15 mouse cellular contexts compared by ENCODE assay signal in genomic region chr8:60949859-60950258, GRCm38 (mm10). TPM values are rescaled to one million over a fixed set of nuclear protein-coding genes. Genes with fewer than 3 reads are reported as not detected.
DNase-seq lines count a peak whose midpoint lies in the region; ATAC-seq lines count a peak whose summit lies in the region.
"Had no signal": no experiment of that assay in that cellular context is flagged by ENCODE, and none has a peak within 500 bp of the region (broad histone marks: within the 10 kb centered on the region; RNA-seq: fewer than 3 reads in every experiment).

No protein-coding gene starts in this region.

- no peak overlapping the region for H3K9ac ChIP-seq in intestine, embryonic 16.5 days (ENCODE audit: low read depth, low read length)
- H3K9ac ChIP-seq in intestine, embryonic 15.5 days, result no peak overlapping the region
- H3K9ac ChIP-seq in heart, embryonic 16.5 days (ENCODE audit: low read length), result 0 out of 2 replicates have a peak overlapping the region, but pooled peaks have one; percentile 30
- H3K9ac ChIP-seq: forebrain, embryonic 12.5 days; limb, embryonic 13.5 days had no signal

- H3K4me3 ChIP-seq in intestine, embryonic 16.5 days (ENCODE audit: low read length), result no peak overlapping the region
- H3K4me3 ChIP-seq in intestine, embryonic 15.5 days (replicated peaks), result no peak overlapping the region
- H3K4me3 ChIP-seq in heart, embryonic 16.5 days (ENCODE audit: low read length), result no peak overlapping the region
- H3K4me3 ChIP-seq: forebrain, embryonic 12.5 days; limb, embryonic 13.5 days had no signal

- no peaks in the 10 kb centered on the region for H3K36me3 ChIP-seq in intestine, embryonic 16.5 days (ENCODE audit: control insufficient read depth, insufficient read depth, low read length)
- no peaks in the 10 kb centered on the region for H3K36me3 ChIP-seq in intestine, embryonic 15.5 days
- H3K36me3 ChIP-seq in heart, embryonic 16.5 days (ENCODE audit: control insufficient read depth, insufficient read depth), result no peaks in the 10 kb centered on the region
- H3K36me3 ChIP-seq: forebrain, embryonic 12.5 days; limb, embryonic 13.5 days had no signal

- DNase-seq in frontal cortex, postnatal 25 days (ENCODE audit: low spot score in 2 of 2), result no peak
- DNase-seq in left cerebral cortex, adult 11 months (ENCODE audit: low spot score), result no peak
- no peak for DNase-seq in right cerebral cortex, postnatal 4 days
- DNase-seq: adrenal gland, postnatal 25 days; cerebellum, postnatal 25 days; kidney, adult 8-10 months; lung, postnatal 4 days; midbrain, embryonic 14.5 days had no signal

- no peaks in the 10 kb centered on the region for H3K9me3 ChIP-seq in intestine, embryonic 16.5 days (ENCODE audit: control insufficient read depth, low read length)
- H3K9me3 ChIP-seq in intestine, embryonic 15.5 days, result no peaks in the 10 kb centered on the region
- no peaks in the 10 kb centered on the region for H3K9me3 ChIP-seq in heart, embryonic 16.5 days (replicated peaks; ENCODE audit: control insufficient read depth, low read length)
- H3K9me3 ChIP-seq: forebrain, embryonic 12.5 days; limb, embryonic 13.5 days had no signal

- H3K4me2 ChIP-seq in intestine, embryonic 16.5 days (ENCODE audit: low read depth, low read length), result no peak overlapping the region
- H3K4me2 ChIP-seq in intestine, embryonic 15.5 days (replicated peaks), result no peak overlapping the region
- peak overlapping the region; percentile 46; the same call in 1 of the 2 replicates for H3K4me2 ChIP-seq in heart, embryonic 16.5 days (ENCODE audit: low read depth, low read length)
- H3K4me2 ChIP-seq: forebrain, embryonic 12.5 days; limb, embryonic 13.5 days had no signal

- no peaks in the 10 kb centered on the region for H3K27me3 ChIP-seq in intestine, embryonic 16.5 days (replicated peaks; ENCODE audit: control insufficient read depth, insufficient read depth, low read length)
- H3K27me3 ChIP-seq in intestine, embryonic 15.5 days (replicated peaks), result no peaks in the 10 kb centered on the region
- H3K27me3 ChIP-seq in heart, embryonic 16.5 days (ENCODE audit: control insufficient read depth, insufficient read depth, low read length), result no peaks in the 10 kb centered on the region
- H3K27me3 ChIP-seq: forebrain, embryonic 12.5 days; limb, embryonic 13.5 days had no signal

- no peak overlapping the region for H3K27ac ChIP-seq in intestine, embryonic 16.5 days (ENCODE audit: low read length)
- no peak overlapping the region for H3K27ac ChIP-seq in intestine, embryonic 15.5 days
- H3K27ac ChIP-seq in heart, embryonic 16.5 days (ENCODE audit: low read length), result peak overlapping the region; percentile 56
- H3K27ac ChIP-seq: forebrain, embryonic 12.5 days; limb, embryonic 13.5 days had no signal

- ATAC-seq in frontal cortex, adult (ENCODE audit: low TSS enrichment), result 0 out of 2 replicates have a peak, but pooled peaks have one; percentile 27
- peak; percentile 16; the same call in 1 of the 2 replicates for ATAC-seq in intestine, embryonic 16.5 days
- no peak for ATAC-seq in intestine, embryonic 15.5 days
- ATAC-seq in heart, embryonic 16.5 days (replicated peaks; ENCODE audit: extremely low read depth, insufficient read depth, low FRiP score), result no peak
- ATAC-seq in megakaryocyte progenitor cell, adult 5-6 weeks (replicated peaks; ENCODE audit: poor library complexity), result 0 out of 2 replicates have a peak, but pooled peaks have one; percentile 1

- peaks cover 3% of the 10 kb centered on the region; the same call in 1 of the 2 replicates for H3K4me1 ChIP-seq in intestine, embryonic 16.5 days (ENCODE audit: control insufficient read depth, insufficient read depth, low read length)
- H3K4me1 ChIP-seq in intestine, embryonic 15.5 days (replicated peaks), result 0 out of 2 replicates have a peak, but pooled peaks cover 6% of the 10 kb centered on the region
- H3K4me1 ChIP-seq in heart, embryonic 16.5 days (ENCODE audit: control insufficient read depth, insufficient read depth, low read length), result peaks cover 17% of the 10 kb centered on the region

- WGBS in intestine, embryonic 16.5 days, result 58% methylated on average over 4 of the region's 4 CpGs
- 59% methylated on average over 4 of the region's 4 CpGs for WGBS in intestine, embryonic 15.5 days
- WGBS in heart, embryonic 16.5 days, result 40% methylated on average over 4 of the region's 4 CpGs

RNA-seq across cellular contexts. Expression of gene Clcn3, which starts 33.2 kb away (rescaled TPM):
- 30.2 and 30.4 TPM in 2 replicates for polyA plus RNA-seq in intestine, embryonic 16.5 days (2015; fragmentation: Nextera tagmentation; extraction: Ambion mirVana)
- polyA plus RNA-seq in intestine, embryonic 15.5 days (2015; fragmentation: Nextera tagmentation; extraction: Ambion mirVana), result 30.0 and 30.1 TPM in 2 replicates
- 21.2 TPM in 2 replicates for polyA plus RNA-seq in heart, embryonic 16.5 days (2015; fragmentation: Nextera tagmentation; extraction: Ambion mirVana)
- 22.3 and 26.1 TPM in 2 replicates for total RNA-seq in megakaryocyte progenitor cell, adult 5-6 weeks (2015)
- 22.8 and 29.3 TPM in 2 replicates for total RNA-seq in megakaryocyte progenitor cell, adult 5-6 weeks (2017)

RNA-seq across cellular contexts. Expression of gene Nek1, which starts 43.1 kb away (rescaled TPM):
- polyA plus RNA-seq in intestine, embryonic 16.5 days (2015; fragmentation: Nextera tagmentation; extraction: Ambion mirVana), result 13.4 and 17.1 TPM in 2 replicates
- polyA plus RNA-seq in intestine, embryonic 15.5 days (2015; fragmentation: Nextera tagmentation; extraction: Ambion mirVana), result 16.6 and 17.4 TPM in 2 replicates
- 11.3 and 11.8 TPM in 2 replicates for polyA plus RNA-seq in heart, embryonic 16.5 days (2015; fragmentation: Nextera tagmentation; extraction: Ambion mirVana)
- total RNA-seq in megakaryocyte progenitor cell, adult 5-6 weeks (2015), result 14.2 and 15.9 TPM in 2 replicates
- 21.2 and 25.6 TPM in 2 replicates for total RNA-seq in megakaryocyte progenitor cell, adult 5-6 weeks (2017)

RNA-seq across cellular contexts. Expression of gene Hpf1, which starts 59.6 kb away (rescaled TPM):
- 72.0 and 79.9 TPM in 2 replicates for polyA plus RNA-seq in intestine, embryonic 16.5 days (2015; fragmentation: Nextera tagmentation; extraction: Ambion mirVana)
- 86.8 and 100 TPM in 2 replicates for polyA plus RNA-seq in intestine, embryonic 15.5 days (2015; fragmentation: Nextera tagmentation; extraction: Ambion mirVana)
- 55.5 and 73.4 TPM in 2 replicates for polyA plus RNA-seq in heart, embryonic 16.5 days (2015; fragmentation: Nextera tagmentation; extraction: Ambion mirVana)
- 171 and 186 TPM in 2 replicates for total RNA-seq in megakaryocyte progenitor cell, adult 5-6 weeks (2015)
- 124 and 138 TPM in 2 replicates for total RNA-seq in megakaryocyte progenitor cell, adult 5-6 weeks (2017)

Comparison
In these comparisons a context has a peak if more than half of its experiments do, and no peak if none do; other contexts are left out.
1. ATAC-seq: peak in frontal cortex, adult (single experiment), intestine, embryonic 16.5 days (single experiment) and megakaryocyte progenitor cell, adult 5-6 weeks (single experiment); none in intestine, embryonic 15.5 days (single experiment) and heart, embryonic 16.5 days (single experiment).